Mouse (Mus musculus) C2C12 (cell line): ENCODE results near the gene Ltbp1. TPM values are rescaled to one million over a fixed set of nuclear protein-coding genes. Genes with fewer than 3 reads are reported as not detected.

Source experiments
- H3K27me3 ChIP-seq: one replicate; pipeline ENCODE4 v1.6.1; 2011; ENCODE audit not compliant: control insufficient read depth, insufficient read depth, insufficient read length
- H3K36me3 ChIP-seq: one replicate; pipeline ENCODE4 v1.6.1; 2011; ENCODE audit not compliant: control insufficient read depth, insufficient read depth
- H3K4me3 ChIP-seq: one replicate; pipeline ENCODE4 v1.5.1; 2011; ENCODE audit warnings: mild to moderate bottlenecking, control low read depth; ENCODE audit not compliant: poor library complexity, insufficient read depth, severe bottlenecking
- H3K79me2 ChIP-seq: one replicate; pipeline ENCODE4 v1.6.1; 2011; ENCODE audit not compliant: control insufficient read depth, insufficient read depth
- H3K79me3 ChIP-seq: one replicate; pipeline ENCODE4 v1.6.1; 2011; ENCODE audit warnings: low read depth, control low read depth
- H3ac ChIP-seq: one replicate; pipeline ENCODE3; 2011; ENCODE audit warnings: low read depth; ENCODE audit not compliant: control insufficient read depth, insufficient read length
- CEBPB ChIP-seq: IDR thresholded peaks from one replicate; pipeline ENCODE4 v1.6.1; 2011; ENCODE audit warnings: low read depth, mild to moderate bottlenecking, control low read depth, moderate library complexity
- CTCF ChIP-seq: IDR thresholded peaks from one replicate; pipeline ENCODE4 v1.5.1; 2011; ENCODE audit not compliant: control insufficient read depth, insufficient read depth, insufficient read length
- FOSL1 ChIP-seq: IDR thresholded peaks from one replicate; pipeline ENCODE4 v1.8.0; 2011; ENCODE audit warnings: mild to moderate bottlenecking, low read length; ENCODE audit not compliant: poor library complexity, insufficient read depth, severe bottlenecking
- MAX ChIP-seq: IDR thresholded peaks from one replicate; pipeline ENCODE4 v1.6.1; 2011; ENCODE audit warnings: mild to moderate bottlenecking, control low read depth
- MYOD1 ChIP-seq: IDR thresholded peaks from one replicate; pipeline ENCODE4 v1.6.1; 2011; ENCODE audit warnings: low read depth; ENCODE audit not compliant: control insufficient read depth, insufficient read length
- MYOG ChIP-seq: IDR thresholded peaks from one replicate; pipeline ENCODE4 v1.6.1; 2011; ENCODE audit not compliant: control insufficient read depth, insufficient read length; ENCODE audit errors: extremely low read depth
- USF1 ChIP-seq: IDR thresholded peaks from one replicate; pipeline ENCODE4 v1.6.1; 2011; ENCODE audit warnings: low read depth, mild to moderate bottlenecking, control low read depth, moderate library complexity
- polyA plus RNA-seq: library from polyadenylated mRNA; unstranded; fragments of >200 nt; fragmentation: generic; extraction: Trizol; gene quantifications from one replicate; pipeline ENCODE4 v1.2.1, GENCODE M21; 2012; ENCODE audit warnings: missing spikeins

Gene Ltbp1
- polyA plus RNA-seq, 1 experiment, result 41.8 TPM

- TF ChIP-seq CTCF (peak; percentile 3), USF1 (no peak)
- H3K79me2 ChIP-seq, result no peaks in the 10 kb centered on the region
- H3K27me3 ChIP-seq, result no peaks in the 10 kb centered on the region
- H3K79me3 ChIP-seq, result no peaks in the 10 kb centered on the region
- peak overlapping the region; percentile 41 for H3ac ChIP-seq
- H3K4me3 ChIP-seq, result peak overlapping the region; percentile 50
- H3K36me3 ChIP-seq, result no peaks in the 10 kb centered on the region
Observed at GRCm38 (mm10) chr17:75005685-75006680, 615 bp downstream of the Ltbp1 start.

DNA sequence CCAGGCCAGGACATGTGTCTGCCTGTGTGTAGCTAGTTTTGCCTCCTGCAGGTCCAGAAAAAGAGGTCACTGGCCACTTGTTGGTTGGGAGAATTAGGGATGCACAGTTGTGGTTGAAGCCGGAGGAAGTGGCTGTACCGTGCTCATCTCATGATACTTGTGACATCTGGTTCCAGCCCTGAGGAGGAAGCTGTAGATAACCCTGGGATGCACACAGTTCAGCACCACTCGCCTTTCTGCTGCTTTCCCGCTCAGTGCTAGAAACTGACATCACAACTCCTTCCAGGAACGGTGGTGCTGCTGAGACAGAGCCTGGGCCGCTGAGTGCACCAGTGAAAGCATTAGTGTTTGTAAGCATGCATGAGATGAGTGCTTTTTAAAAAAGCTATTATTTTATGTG is 5.6 kb downstream of the Ltbp1 start:
- H3K36me3 ChIP-seq, result no peaks in the 10 kb centered on the region
- TF ChIP-seq MAX (no peak), FOSL1 (no peak)
- no peak overlapping the region for H3K4me3 ChIP-seq
- no peaks in the 10 kb centered on the region for H3K79me2 ChIP-seq
- H3ac ChIP-seq, result no peak overlapping the region
- H3K79me3 ChIP-seq, result no peaks in the 10 kb centered on the region
- H3K27me3 ChIP-seq, result no peaks in the 10 kb centered on the region

DNA sequence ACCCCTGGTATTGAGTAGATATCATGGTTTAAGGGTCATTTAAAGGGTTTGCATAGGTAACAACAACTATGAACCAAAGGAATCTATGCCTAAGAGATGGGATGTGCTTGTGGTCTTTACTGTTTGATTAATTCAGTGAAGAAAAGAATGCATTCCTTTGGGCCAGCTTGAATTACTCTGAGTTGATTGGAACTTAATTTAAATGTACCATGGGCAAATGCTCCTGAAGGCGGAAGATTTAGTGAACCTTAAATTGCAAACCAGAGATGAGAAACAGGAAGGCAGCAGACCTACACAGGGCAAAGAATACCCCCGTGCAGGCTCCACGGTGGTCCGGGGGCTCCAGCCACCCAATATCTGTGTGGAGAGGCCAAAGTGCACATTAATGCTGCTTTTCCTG is 7.8 kb downstream of the Ltbp1 start:
- H3ac ChIP-seq, result no peak overlapping the region
- H3K79me2 ChIP-seq, result no peaks in the 10 kb centered on the region
- H3K36me3 ChIP-seq, result no peaks in the 10 kb centered on the region
- no peaks in the 10 kb centered on the region for H3K27me3 ChIP-seq
- no peaks in the 10 kb centered on the region for H3K79me3 ChIP-seq
- TF ChIP-seq MYOD1, result no peak
- no peak for TF ChIP-seq MAX
- no peak overlapping the region for H3K4me3 ChIP-seq

GRCm38 (mm10) chr17:75013868-75014267 is 8.5 kb downstream of the Ltbp1 start:
- TF ChIP-seq USF1, result no peak
- TF ChIP-seq FOSL1, result no peak
- TF ChIP-seq MYOD1, result no peak
- TF ChIP-seq CEBPB, result no peak
- no peak for TF ChIP-seq MYOG
- no peak for TF ChIP-seq CTCF
- no peak for TF ChIP-seq MAX
- Histone ChIP-seq H3K79me2 (no peaks in the 10 kb centered on the region), H3ac (no peak overlapping the region), H3K79me3 (no peaks in the 10 kb centered on the region), H3K27me3 (no peaks in the 10 kb centered on the region), H3K36me3 (no peaks in the 10 kb centered on the region), H3K4me3 (no peak overlapping the region)

DNA sequence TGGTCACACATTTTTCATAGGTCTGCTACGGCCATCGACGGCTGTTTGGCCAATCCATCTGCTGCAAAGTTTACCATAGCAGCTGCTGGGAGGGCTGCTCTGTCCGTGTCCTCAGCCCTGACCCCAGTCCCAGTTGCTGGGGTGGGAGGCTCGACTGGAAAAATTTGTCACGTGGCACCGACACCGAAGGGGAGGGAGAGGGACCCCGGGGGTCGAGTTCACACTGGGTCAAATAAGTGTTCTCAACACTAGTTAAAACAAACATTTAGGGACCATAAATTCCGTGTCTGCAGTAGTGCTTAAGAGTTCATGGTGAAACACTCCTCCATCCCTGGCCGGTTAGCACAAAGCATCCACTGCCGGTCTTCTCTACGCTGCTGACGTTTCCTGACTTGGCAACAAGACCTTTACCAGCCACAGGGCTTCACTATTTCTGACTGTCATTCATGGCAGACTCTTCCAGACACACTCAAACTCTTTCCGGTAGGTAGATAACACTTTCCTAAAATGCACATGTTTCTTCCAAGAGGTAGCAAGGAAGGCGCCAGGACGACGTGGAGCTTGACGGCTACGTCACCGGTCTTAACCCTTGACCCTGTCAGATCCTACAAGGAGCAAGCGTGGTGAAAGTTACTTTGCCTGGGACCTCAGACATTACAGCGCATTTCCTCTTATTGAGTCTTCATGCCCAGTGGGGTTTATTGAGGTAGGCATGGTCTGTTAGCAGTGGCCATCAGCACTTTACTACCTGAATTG is 9.4 kb downstream of the Ltbp1 start:
- H3K4me3 ChIP-seq, result no peak overlapping the region

DNA sequence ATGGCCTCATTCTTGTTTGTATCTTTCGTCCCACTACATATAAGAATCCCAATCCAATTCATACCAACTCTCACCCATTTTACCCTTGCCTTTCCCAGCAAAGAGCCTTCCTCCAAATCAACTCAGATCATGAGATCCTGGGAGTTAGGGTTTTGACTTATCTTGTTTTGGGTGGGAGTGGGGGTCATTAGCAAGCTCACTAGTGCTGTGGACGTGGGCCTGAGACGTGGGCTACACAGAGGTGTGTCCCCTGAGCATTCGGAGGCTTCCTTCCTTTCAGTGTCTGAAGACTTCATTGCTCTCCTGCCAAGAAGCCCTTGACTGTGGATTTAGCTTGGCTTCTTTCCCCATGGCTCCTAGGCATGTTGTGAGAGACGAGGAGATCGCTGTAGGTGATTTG is 10.2 kb downstream of the Ltbp1 start:
- Histone ChIP-seq H3K79me2 (no peaks in the 10 kb centered on the region), H3K27me3 (no peaks in the 10 kb centered on the region), H3K4me3 (no peak overlapping the region), H3K36me3 (no peaks in the 10 kb centered on the region), H3ac (no peak overlapping the region), H3K79me3 (no peaks in the 10 kb centered on the region)
- TF ChIP-seq CTCF (no peak), FOSL1 (no peak)

More for the DNA sequence above, 9.4 kb downstream of the Ltbp1 start:
- H3K27me3 ChIP-seq, result no peaks in the 10 kb centered on the region
- H3ac ChIP-seq, result no peak overlapping the region
- H3K36me3 ChIP-seq, result no peaks in the 10 kb centered on the region
- TF ChIP-seq MYOG, result no peak
- no peaks in the 10 kb centered on the region for H3K79me2 ChIP-seq
- H3K79me3 ChIP-seq, result no peaks in the 10 kb centered on the region
